Mouse (Mus musculus): ENCODE data around the gene Fars2.

Fars2 gene

GRCm38 (mm10) chr13:36727779-36728470 is 610.7 kb downstream of the Fars2 start:
- DNase-seq (ENCODE audit: inconsistent age in 2 of 2, low spot score in 1 of 2), result peak in 1 of 2 experiments; percentile 25

DNA sequence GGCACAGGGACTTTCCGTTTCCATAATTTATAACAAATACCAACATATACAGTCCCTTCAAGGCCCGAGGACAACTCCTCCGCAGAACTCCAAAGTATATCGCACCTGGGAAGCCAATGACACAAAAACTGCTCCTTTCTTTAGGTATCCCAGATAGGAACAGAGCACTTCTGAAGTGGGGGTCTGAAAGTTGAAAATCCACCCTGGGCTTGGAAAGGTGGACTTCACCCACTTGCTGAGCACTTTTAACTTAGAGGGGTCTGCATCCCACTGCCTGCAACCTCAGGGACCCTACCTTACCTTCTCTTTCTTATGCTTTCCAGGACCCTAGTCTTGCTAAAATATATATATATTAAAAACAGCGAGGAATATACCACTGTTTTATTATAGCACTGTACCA is 611.3 kb downstream of the Fars2 start:
- no peak for DNase-seq (ENCODE audit: inconsistent age in 2 of 2, low spot score in 1 of 2)

DNA sequence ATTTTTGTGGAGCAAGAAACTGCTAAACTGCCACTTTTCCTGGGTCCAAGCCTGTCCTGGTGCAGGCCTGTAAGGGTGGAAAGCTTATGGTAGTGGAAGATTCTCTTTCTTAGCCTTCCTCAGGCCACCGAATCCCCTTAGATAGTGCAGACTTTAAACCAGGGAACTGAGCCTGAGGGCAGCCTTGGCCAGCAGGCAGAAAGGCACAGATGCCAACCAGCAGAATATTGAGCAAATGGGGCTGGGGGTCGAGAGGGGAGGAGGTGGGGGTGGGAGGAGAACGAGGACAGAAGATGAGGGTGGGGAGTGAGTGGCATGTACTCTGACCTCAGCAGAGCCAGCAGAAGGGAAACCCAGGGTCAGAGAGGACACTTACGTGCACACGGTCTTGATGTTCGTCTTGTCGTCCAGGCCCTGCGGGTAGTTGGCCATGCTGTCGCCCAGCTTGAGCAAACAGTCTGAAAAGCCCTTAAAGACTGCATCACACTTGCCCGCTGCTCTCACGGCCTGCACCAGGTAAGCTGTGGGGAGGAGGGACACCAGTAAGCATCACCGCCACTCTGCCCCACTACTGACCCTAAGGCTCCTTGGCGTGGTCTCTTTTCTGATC is 612.6 kb downstream of the Fars2 start:
- no peak for DNase-seq (ENCODE audit: inconsistent age in 2 of 2, low spot score in 1 of 2)

GRCm38 (mm10) chr13:36730341-36730761 is 613.1 kb downstream of the Fars2 start:
- DNase-seq (ENCODE audit: inconsistent age in 2 of 2, low spot score in 1 of 2), result no peak

- peak in 1 of 2 experiments; percentile 21 for DNase-seq (ENCODE audit: inconsistent age in 2 of 2, low spot score in 1 of 2)
These were observed 614.1 kb downstream of the Fars2 start for GRCm38 (mm10) chr13:36731016-36731930.

- DNase-seq (ENCODE audit: inconsistent age in 2 of 2, low spot score in 1 of 2), result peak in 1 of 2 experiments; percentile 64
These were observed 614.8 kb downstream of the Fars2 start for GRCm38 (mm10) chr13:36731931-36732461.

GRCm38 (mm10) chr13:36732891-36733490 is 615.8 kb downstream of the Fars2 start:
- no peak for DNase-seq (ENCODE audit: inconsistent age in 2 of 2, low spot score in 1 of 2)

DNA sequence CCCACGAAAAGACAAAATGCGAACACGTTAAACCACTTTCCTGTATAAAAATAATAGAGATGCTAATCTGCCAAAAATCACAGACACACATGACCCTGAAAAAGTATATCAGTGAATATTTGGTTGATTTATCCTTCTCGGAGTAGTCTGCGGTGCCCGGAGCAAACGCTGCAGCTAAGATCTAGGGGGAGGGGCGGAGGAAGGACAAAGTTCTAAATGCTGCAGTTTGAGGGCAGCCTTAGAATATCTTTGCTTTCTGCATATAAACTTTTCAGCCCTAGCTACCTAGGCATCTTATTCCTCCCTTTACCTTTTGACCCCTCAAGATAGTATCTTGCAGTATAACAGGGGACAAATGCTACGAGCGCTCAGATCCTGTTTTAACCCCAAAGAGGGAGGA is 616.4 kb downstream of the Fars2 start:
- DNase-seq (ENCODE audit: inconsistent age in 2 of 2, low spot score in 1 of 2), result no peak

GRCm38 (mm10) chr13:36733989-36734690 is 616.9 kb downstream of the Fars2 start:
- peak in 1 of 2 experiments; percentile 45 for DNase-seq (ENCODE audit: inconsistent age in 2 of 2, low spot score in 1 of 2)

DNA sequence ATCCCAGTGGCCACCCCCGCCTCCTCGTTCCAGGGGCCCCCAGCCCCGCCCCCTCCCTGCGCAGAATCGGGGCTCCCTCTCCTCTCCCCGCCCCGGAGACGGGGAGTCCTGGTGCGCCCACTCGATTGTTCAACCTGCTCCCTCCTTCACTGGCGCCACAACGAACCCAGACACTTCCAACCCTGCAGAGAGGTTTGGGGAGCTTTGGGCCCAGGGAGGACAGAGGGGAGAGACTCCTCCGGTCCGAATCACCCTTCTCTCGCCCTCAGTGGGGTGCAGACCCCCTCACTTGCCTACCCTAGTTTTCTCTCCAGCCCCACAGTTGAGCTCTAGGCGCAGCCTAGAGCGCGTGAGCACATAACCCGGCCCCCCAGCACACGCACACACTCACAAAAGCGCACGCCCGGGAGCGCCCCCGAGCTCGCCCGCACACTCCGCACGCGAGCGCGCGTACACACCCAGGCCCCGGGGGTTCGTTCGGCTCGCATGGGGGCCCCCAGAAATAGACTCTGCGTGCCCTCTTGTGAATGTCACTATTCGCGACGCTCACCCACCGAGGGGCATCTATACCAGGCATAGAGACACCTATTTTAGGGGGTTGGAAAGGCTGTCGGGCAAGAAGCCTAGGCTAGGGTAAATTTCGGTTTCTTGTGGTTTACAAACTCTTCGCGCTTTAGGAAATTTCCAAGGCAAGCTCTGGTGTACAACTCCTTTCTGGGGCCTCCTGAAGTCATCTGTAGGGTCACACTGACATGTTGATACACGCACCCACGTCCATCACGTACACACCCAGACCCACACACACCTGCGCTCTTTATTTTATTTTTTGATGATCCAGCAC is 617.7 kb downstream of the Fars2 start, which contains the start of gene Nrn1:
Gene Nrn1 (minus strand): TSS at position 401 of the 841 bp plus-strand sequence.
- DNase-seq (ENCODE audit: inconsistent age in 2 of 2, low spot score in 1 of 2), result peak in 1 of 2 experiments; percentile 52

GRCm38 (mm10) chr13:36735901-36736618 is 618.8 kb downstream of the Fars2 start:
- DNase-seq (ENCODE audit: inconsistent age in 2 of 2, low spot score in 1 of 2), result peak; percentile 14 to 51

DNA sequence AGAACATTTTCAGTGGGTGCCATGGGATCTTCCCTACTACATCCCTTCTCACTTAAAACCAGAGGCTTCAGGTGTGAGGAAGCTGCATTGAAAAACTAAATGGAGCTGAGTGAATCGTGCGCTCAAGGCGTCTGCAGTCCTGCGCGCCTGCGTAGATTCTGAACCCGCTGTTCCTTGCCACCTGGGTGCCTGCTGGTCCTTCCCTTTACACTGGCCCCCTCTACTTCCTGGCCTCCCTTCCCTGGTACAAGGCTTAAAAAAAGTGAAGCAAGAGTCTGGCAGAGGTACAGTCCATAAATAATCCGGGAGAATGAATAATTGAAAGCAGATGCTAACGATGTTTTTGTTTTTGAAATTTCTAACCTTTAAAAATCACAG is 619.4 kb downstream of the Fars2 start:
- peak in 1 of 2 experiments; percentile 40 for DNase-seq (ENCODE audit: inconsistent age in 2 of 2, low spot score in 1 of 2)

DNA sequence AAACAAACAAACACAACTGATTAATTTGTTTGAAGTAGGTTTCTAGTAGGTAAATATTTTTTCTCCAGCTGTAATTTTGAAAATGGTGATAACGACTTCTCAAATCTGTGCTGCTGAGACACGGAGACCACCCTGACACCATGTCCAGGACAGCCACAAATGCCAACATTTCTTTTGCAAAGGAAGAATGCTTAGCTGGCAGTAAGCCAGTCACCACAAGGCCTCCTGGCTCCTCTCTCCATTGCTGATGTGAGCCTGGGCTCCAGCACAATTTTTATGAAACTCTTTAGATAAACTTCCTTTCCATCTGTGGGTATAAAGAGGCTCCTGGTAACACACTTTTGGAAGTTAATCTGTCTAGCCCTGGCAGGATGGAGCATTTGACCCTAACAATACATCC is 632.8 kb downstream of the Fars2 start:
- DNase-seq (ENCODE audit: inconsistent age in 2 of 2, low spot score in 1 of 2), result peak in 1 of 2 experiments; percentile 63

DNA sequence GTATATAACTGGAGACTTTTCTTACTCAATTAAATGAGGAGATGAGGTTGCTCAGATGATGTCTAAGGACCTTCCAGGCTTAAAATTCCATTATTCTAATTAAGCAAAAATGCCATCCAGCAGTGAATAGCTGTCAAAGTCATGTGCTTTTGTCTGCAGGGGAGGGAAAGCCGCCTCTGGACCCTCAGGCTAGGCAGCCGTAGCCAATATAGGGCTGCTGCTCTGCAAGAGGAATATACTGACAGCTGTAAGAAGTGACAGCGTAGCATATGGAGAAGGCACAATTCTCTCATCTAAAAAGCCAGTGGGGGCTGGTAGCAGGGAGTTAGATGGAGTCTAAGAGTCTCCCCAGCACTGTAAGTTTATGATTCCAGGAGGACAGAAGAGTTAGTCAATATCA is 634.6 kb downstream of the Fars2 start:
- DNase-seq (ENCODE audit: inconsistent age in 2 of 2, low spot score in 1 of 2), result no peak

DNA sequence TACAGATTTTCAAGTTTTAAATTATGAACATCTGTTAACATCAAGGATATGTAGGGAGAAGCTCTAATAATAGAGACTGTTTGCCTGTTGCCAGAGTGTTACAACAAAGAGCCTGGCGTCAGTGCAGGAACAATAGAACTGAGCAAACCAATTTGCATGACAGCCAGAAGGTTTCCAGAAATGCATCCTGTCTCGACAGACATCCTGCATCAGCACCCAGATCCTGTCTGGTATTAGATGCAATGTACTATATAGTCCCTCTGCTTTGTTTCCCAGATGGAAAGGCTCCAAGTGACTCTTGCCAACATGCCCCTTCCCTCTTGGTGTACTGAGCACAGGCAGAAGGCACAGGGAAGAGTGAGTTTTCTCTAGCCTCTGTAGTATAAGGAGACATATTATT is 649.6 kb downstream of the Fars2 start:
- DNase-seq (ENCODE audit: inconsistent age in 2 of 2, low spot score in 1 of 2), result no peak

Data from adrenal gland, adult (tissue).